Mouse (Mus musculus) embryo, embryonic 11 days (tissue): ENCODE measurements at regions not wholly inside any gene's neighbourhood (a gene's known extent, or its start where the extent isn't known, plus 50 kb on each side); places are given as distances from the start of the nearest gene placed in this dataset.

Experiments
- DNase-seq: peaks from one replicate; pipeline ENCODE4 v3.0.0-alpha.2; 2015

- DNase-seq: no peak
Observed at GRCm38 (mm10) chr16:29879665-29880064, 184.5 kb upstream of the Hes1 start.

- DNase-seq: no peak
Observed at GRCm38 (mm10) chr16:29881497-29881896, 182.7 kb upstream of the Hes1 start.

GRCm38 (mm10) chr16:29882226-29882972, 181.8 kb upstream of the Hes1 start:
- DNase-seq: peak; percentile 57

GRCm38 (mm10) chr16:29883252-29883992, 180.8 kb upstream of the Hes1 start:
- peak; percentile 71 for DNase-seq

- DNase-seq: no peak
Observed at GRCm38 (mm10) chr16:29884899-29885298, 179.3 kb upstream of the Hes1 start.

GRCm38 (mm10) chr16:29886755-29887154, 177.4 kb upstream of the Hes1 start:
- no peak for DNase-seq

- no peak for DNase-seq
Observed at GRCm38 (mm10) chr16:29889346-29889745, 174.8 kb upstream of the Hes1 start.

GRCm38 (mm10) chr16:29891472-29891871, 172.7 kb upstream of the Hes1 start:
- no peak for DNase-seq

- peak; percentile 80 for DNase-seq
Observed at GRCm38 (mm10) chr16:29893871-29894828, 170.0 kb upstream of the Hes1 start.

- no peak for DNase-seq
Observed at GRCm38 (mm10) chr16:29896393-29896792, 167.8 kb upstream of the Hes1 start.

GRCm38 (mm10) chr16:29903510-29903909, 160.7 kb upstream of the Hes1 start:
- no peak for DNase-seq

- no peak for DNase-seq
Observed at GRCm38 (mm10) chr16:29904183-29904775, 159.9 kb upstream of the Hes1 start.

GRCm38 (mm10) chr16:29907331-29907730, 156.9 kb upstream of the Hes1 start:
- no peak for DNase-seq

- DNase-seq: no peak
Observed at GRCm38 (mm10) chr16:29908031-29908430, 156.2 kb upstream of the Hes1 start.

GRCm38 (mm10) chr16:29909923-29910465, 154.2 kb upstream of the Hes1 start:
- DNase-seq: no peak

- DNase-seq: no peak
Observed at GRCm38 (mm10) chr16:29911164-29911571, 153.0 kb upstream of the Hes1 start.

GRCm38 (mm10) chr16:29913357-29914010, 150.7 kb upstream of the Hes1 start:
- no peak for DNase-seq

- no peak for DNase-seq
Observed at GRCm38 (mm10) chr16:29915346-29915745, 148.8 kb upstream of the Hes1 start.

- DNase-seq: no peak
Observed at GRCm38 (mm10) chr16:29917989-29918388, 146.2 kb upstream of the Hes1 start.

- no peak for DNase-seq
Observed at GRCm38 (mm10) chr16:29918396-29918795, 145.8 kb upstream of the Hes1 start.

- DNase-seq: no peak
Observed at GRCm38 (mm10) chr16:29920940-29921339, 143.2 kb upstream of the Hes1 start.

- no peak for DNase-seq
Observed at GRCm38 (mm10) chr16:29921385-29921784, 142.8 kb upstream of the Hes1 start.
